Mouse (Mus musculus): ENCODE data around the gene Slc16a12.

DNA sequence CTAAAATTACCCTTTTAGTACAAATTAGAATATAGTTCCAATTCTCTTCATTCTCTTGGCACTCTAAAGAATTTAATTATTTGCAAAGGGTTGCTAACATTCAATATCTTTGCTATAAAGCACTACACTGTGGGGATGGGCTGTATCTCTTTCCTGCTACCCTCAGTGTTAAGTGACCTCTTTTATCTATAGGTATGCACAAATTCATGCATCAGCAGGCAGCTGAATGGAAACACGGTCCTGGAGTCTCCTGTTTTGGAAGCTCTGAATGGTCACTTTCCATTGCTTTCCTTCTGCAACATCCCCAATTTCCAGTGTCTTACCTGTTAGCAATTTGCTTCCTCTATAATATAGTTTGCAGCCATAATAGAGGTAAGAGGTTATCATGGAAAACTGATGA, 48.2 kb downstream of the Slc16a12 start:
- no peak for TF ChIP-seq POLR2A (IDR thresholded peaks at IDR 0.05; ENCODE audit: insufficient read depth, low read depth, low read length)
- TF ChIP-seq CTCF (IDR thresholded peaks at IDR 0.05; ENCODE audit: insufficient read depth, low read depth, low read length) = no peak

All from olfactory bulb, adult 2 months (tissue).